Mouse (Mus musculus) kidney, postnatal 25 days (tissue): Measurements from ENCODE around the gene Ptpn11.
"Not testable (repeated sequence)": the region's sequence is repeated elsewhere in the genome, so short reads cannot be mapped to it uniquely, and the experiment has no call there.

Experiments
- DNase-seq, 2 experiments: peaks; one replicate each; pipeline ENCODE4 v3.0.0; 2021; ENCODE audit warnings: mixed read lengths in 2 of 2

Ptpn11 gene

GRCm38 (mm10) chr5:121214707-121215106, 23.5 kb upstream of the Ptpn11 start:
- no peak for DNase-seq

GRCm38 (mm10) chr5:121212108-121212507, 20.9 kb upstream of the Ptpn11 start:
- DNase-seq, result no peak

GRCm38 (mm10) chr5:121210601-121210924, 19.4 kb upstream of the Ptpn11 start:
- no peak for DNase-seq

- no peak for DNase-seq
Observed at GRCm38 (mm10) chr5:121209755-121210600, 18.8 kb upstream of the Ptpn11 start.

GRCm38 (mm10) chr5:121206984-121207383, 15.8 kb upstream of the Ptpn11 start:
- DNase-seq, result no peak

GRCm38 (mm10) chr5:121206540-121206939, 15.3 kb upstream of the Ptpn11 start:
- no peak for DNase-seq

- not testable (repeated sequence) for DNase-seq
Observed at GRCm38 (mm10) chr5:121205537-121206130, 14.4 kb upstream of the Ptpn11 start.

- peak; percentile 81 to 90 for DNase-seq
Observed at GRCm38 (mm10) chr5:121204132-121205089, 13.2 kb upstream of the Ptpn11 start, which contains the start of gene Rpl6. Gene Rpl6 (plus strand): TSS chr5:121204481.

GRCm38 (mm10) chr5:121202467-121202866, 11.3 kb upstream of the Ptpn11 start:
- no peak for DNase-seq

- DNase-seq, result peak in 1 of 2 experiments; percentile 56
Observed at GRCm38 (mm10) chr5:121201739-121202138, 10.5 kb upstream of the Ptpn11 start.

GRCm38 (mm10) chr5:121198376-121198775, 7.2 kb upstream of the Ptpn11 start:
- DNase-seq, result no peak

GRCm38 (mm10) chr5:121197337-121197736, 6.1 kb upstream of the Ptpn11 start:
- DNase-seq, result no peak

GRCm38 (mm10) chr5:121196764-121197163, 5.6 kb upstream of the Ptpn11 start:
- DNase-seq, result no peak

GRCm38 (mm10) chr5:121194173-121194572, 3.0 kb upstream of the Ptpn11 start:
- no peak for DNase-seq

GRCm38 (mm10) chr5:121191584-121191906, 348 bp upstream of the Ptpn11 start:
- no peak for DNase-seq

GRCm38 (mm10) chr5:121190210-121190835, 874 bp downstream of the Ptpn11 start:
- DNase-seq, result no peak

GRCm38 (mm10) chr5:121189182-121189581, 2.0 kb downstream of the Ptpn11 start:
- DNase-seq, result no peak

GRCm38 (mm10) chr5:121188265-121188664, 2.9 kb downstream of the Ptpn11 start:
- no peak for DNase-seq

GRCm38 (mm10) chr5:121187580-121188001, 3.6 kb downstream of the Ptpn11 start:
- DNase-seq, result peak in 1 of 2 experiments; percentile 45

GRCm38 (mm10) chr5:121184945-121185551, 6.1 kb downstream of the Ptpn11 start:
- peak in 1 of 2 experiments; percentile 64 for DNase-seq

GRCm38 (mm10) chr5:121184375-121184774, 6.8 kb downstream of the Ptpn11 start:
- DNase-seq, result no peak

- DNase-seq, result no peak
Observed at GRCm38 (mm10) chr5:121183269-121183668, 7.9 kb downstream of the Ptpn11 start.
